Mouse (Mus musculus) urinary bladder, postnatal 25 days (tissue): ENCODE results near the gene Vmn2r12.
"Not testable (repeated sequence)": the region's sequence is repeated elsewhere in the genome, so short reads cannot be mapped to it uniquely, and the experiment has no call there.

Experiments
- DNase-seq: peaks from one replicate; pipeline ENCODE4 v3.0.0; 2022; ENCODE audit warnings: low spot score

Vmn2r12 gene

DNA sequence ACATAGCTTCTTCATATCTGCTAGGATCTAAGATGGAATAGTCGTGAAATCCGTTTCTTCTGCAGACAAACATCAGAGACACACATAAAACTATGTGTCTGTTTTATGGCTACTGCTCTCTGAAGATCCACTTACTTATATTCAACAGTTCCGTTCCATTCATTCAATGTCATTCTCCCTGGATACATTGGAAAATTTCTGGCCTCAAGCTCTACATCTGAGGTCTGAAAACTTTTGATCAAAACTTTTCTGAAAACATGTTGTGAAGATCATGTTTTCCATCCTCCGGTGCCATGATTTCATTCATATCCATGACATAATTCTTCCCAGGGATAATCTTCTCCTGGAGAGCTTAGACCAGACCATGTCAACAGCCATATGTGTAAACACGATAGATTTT lies at the start of gene Vmn2r12:
Gene Vmn2r12, minus strand, starts transcription at position 101 of the 400 bp plus-strand sequence.
- DNase-seq: not testable (repeated sequence)

DNA sequence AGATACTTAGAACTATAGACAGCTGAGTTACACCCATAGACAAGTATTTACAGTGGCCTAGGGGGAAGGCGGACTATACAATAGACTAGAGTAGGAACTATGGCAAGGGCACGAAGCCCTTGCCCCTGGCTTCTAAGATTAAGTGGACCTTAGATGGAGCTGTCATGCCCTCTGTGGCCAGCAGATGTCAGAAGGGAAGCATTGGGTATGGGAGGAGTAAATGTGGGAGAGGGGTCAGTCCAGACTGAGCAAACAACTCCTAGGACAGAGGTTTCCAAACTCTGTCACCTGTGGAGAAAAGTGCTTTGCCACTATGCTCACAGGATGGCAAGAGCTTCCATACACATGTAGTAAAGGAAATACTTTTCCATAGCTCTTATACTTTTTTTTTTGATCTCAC lies 41.8 kb upstream of the Vmn2r12 start:
- no peak for DNase-seq

GRCm38 (mm10) chr5:109136731-109137130 lies 39.0 kb upstream of the Vmn2r12 start:
- DNase-seq: no peak

DNA sequence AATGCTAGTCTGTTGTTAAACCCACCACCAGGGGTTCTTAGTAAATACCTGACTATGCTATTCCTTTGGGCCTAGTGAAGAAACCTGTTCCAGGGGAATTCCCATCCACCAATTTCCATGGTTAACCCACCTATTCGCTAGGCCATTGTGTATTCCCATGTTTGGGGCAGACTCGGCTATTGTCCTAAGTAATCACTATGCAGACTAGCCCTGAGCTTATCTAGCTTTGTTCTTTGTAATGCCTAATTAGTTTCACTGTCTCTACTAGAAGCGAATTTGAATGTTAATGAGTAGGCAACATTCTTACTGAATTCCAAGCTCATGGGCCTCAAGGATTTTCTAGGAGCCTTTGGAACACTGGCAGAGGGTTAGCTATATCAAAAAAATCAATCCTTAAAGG lies 1.3 kb downstream of the Vmn2r12 start:
- not testable (repeated sequence) for DNase-seq

DNA sequence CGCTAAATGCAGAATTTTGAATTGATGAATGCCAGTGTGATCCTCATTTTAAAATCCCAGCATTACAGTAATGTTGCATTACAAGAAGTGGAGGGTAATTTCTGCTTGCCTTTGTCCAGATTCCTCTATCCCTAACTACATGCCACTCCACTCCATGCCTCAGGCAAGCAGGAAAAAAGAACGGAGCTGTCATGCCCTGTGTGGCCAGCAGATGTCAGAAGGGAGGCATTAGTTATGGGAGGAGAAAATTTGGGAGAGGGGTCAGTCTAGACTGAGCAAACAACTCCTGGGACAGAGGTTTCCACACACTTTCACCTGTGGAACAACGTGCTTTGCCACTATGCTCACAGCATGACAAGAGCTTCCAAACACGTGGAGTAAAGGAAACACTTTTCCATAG lies 25.7 kb downstream of the Vmn2r12 start:
- DNase-seq: not testable (repeated sequence)

GRCm38 (mm10) chr5:109059469-109059868 lies 38.3 kb downstream of the Vmn2r12 start, which contains the start of gene Vmn2r11:
TSS of gene Vmn2r11 (minus strand) at chr5:109059569.
- DNase-seq: not testable (repeated sequence)

DNA sequence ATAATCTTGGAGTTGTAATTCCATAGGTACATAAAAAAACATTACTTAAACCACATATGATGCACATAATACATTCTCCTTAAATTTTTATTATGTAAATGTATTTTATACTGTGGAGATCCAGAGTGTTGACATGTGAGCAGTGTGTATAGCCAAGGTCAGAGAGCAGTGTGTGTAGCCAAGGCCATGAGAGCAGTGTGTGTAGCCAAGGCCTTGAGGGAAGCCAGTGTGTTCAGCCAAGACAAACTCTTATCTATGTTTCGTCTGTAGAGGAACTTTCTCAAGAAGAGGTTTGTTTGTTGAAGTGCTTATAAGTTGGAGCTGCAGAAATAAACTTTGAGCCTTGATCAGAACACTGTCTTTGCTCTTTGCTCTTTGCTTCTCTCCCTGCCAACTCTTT lies 42.5 kb downstream of the Vmn2r12 start:
- no peak for DNase-seq
